Mouse (Mus musculus) E14TG2a.4 (cell line): ENCODE data around the gene Arhgap10.

Experiments
- CTCF ChIP-seq: conservative IDR thresholded peaks from 2 replicates; pipeline ENCODE4 v1.5.1; 2014; ENCODE audit warnings: low read length
- NANOG ChIP-seq: IDR thresholded peaks from 2 replicates; pipeline ENCODE4 v1.6.1; 2014; ENCODE audit warnings: borderline replicate concordance, low read length, mixed read lengths

DNA sequence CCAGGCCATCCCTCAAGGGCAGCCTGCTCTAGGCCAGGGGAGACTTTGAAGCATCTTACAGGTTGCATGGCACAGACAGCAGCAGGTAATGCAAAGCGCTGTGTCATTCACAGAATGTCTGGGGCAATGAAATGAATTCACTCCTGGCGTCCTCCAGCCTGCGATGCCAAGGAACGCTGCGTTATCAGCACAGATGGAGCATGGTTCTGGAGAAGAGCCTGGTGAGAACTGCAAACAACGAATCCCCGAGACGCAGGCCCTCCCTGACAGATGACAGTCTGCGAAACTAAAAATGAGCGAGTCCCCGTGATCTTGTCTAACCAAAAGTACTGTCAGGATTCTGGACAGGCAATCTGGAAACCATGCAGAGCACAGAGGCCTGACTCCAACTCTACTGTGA is 153.3 kb downstream of the Arhgap10 start:
- TF ChIP-seq CTCF, result no peak
- TF ChIP-seq NANOG, result no peak
